ENCODE assay signal across 36 mouse cellular contexts in genomic region chr6:119191478-119191877, GRCm38 (mm10). TPM values are rescaled to one million over a fixed set of nuclear protein-coding genes. Genes with fewer than 3 reads are reported as not detected.
DNase-seq lines count a peak whose midpoint lies in the region; ATAC-seq and TF ChIP-seq lines count a peak whose summit lies in the region.
"Had no signal": no experiment of that assay in that cellular context is flagged by ENCODE, and none has a peak within 500 bp of the region (broad histone marks: within the 10 kb centered on the region; RNA-seq: fewer than 3 reads in every experiment).

No protein-coding gene starts in this region.

- no peak overlapping the region for H3K9ac ChIP-seq in heart, adult 2 months (ENCODE audit: low read depth, low read length)
- H3K9ac ChIP-seq in heart, embryonic 13.5 days: peak overlapping the region; percentile 93
- H3K9ac ChIP-seq in heart, embryonic 16.5 days (ENCODE audit: low read length): peak overlapping the region; percentile 53
- H3K9ac ChIP-seq in hindbrain, postnatal 0 days (replicated peaks; ENCODE audit: low read length): no peak overlapping the region
- H3K9ac ChIP-seq: embryonic facial prominence, embryonic 13.5 days; forebrain, embryonic 12.5 days; forebrain, embryonic 15.5 days; hindbrain, embryonic 13.5 days had no signal

- intact Hi-C loops in heart, adult 2 months (cut with DNase I): no loop called here
- intact Hi-C loops in heart, postnatal 14 days (cut with DNase I): loop anchor here (5.0 kb wide), 1 partner anchor 64 kb away; no protein-coding TSS in a partner anchor
- intact Hi-C loops in heart, postnatal 10 days (cut with DNase I): loop anchor here (5.0 kb wide), 1 partner anchor 79 kb away; no protein-coding TSS in a partner anchor

- 0 out of 2 replicates have a peak, but pooled peaks cover 1% of the 10 kb centered on the region for H3K79me2 ChIP-seq in heart, adult 2 months (replicated peaks; ENCODE audit: control insufficient read depth, insufficient read depth, low read length)

- 59% methylated on average over 4 of the region's 4 CpGs for WGBS in heart, adult 2 months
- 59% methylated on average over 4 of the region's 4 CpGs for WGBS in heart, embryonic 13.5 days
- WGBS in heart, embryonic 16.5 days: 54% methylated on average over 4 of the region's 4 CpGs
- WGBS in hindbrain, postnatal 0 days: 91% methylated on average over 4 of the region's 4 CpGs

- no peak for DNase-seq in heart, adult 2 months
- no peak for DNase-seq in heart, adult 18-20 months
- no peak for DNase-seq in heart, postnatal 14 days
- no peak for DNase-seq in heart, postnatal 10 days
- peak; percentile 66 for DNase-seq in brain, adult 2 months (ENCODE audit: low read depth, low spot score)
- DNase-seq in hindbrain, postnatal 0 days (ENCODE audit: low spot score): no peak
- DNase-seq: adrenal gland, postnatal 10 days; adrenal gland, postnatal 36 days; B cell, adult 2 months; cerebellum, adult 11 months; cerebellum, adult 8-10 months; cerebellum, postnatal 10 days; cerebellum, postnatal 36 days; embryo, embryonic 11 days; gastrocnemius, adult 2 months; gastrocnemius, postnatal 14 days; kidney, adult 18-20 months; kidney, adult 9 months had no signal

- H3K4me2 ChIP-seq in heart, embryonic 13.5 days: peak overlapping the region; percentile 73
- peak overlapping the region; percentile 66 for H3K4me2 ChIP-seq in heart, embryonic 16.5 days (ENCODE audit: low read depth, low read length)
- H3K4me2 ChIP-seq in hindbrain, postnatal 0 days (ENCODE audit: low read depth, low read length): no peak overlapping the region
- H3K4me2 ChIP-seq: embryonic facial prominence, embryonic 13.5 days; forebrain, embryonic 12.5 days; forebrain, embryonic 15.5 days; hindbrain, embryonic 13.5 days had no signal

- no peak for TF ChIP-seq POLR2A in heart, adult 2 months (IDR thresholded peaks at IDR 0.05; ENCODE audit: insufficient read depth, low read depth, low read length)

- peak overlapping the region; percentile 88 for H3K27ac ChIP-seq in heart, adult 2 months
- peak overlapping the region; percentile 99 for H3K27ac ChIP-seq in heart, embryonic 13.5 days (replicated peaks)
- H3K27ac ChIP-seq in heart, embryonic 16.5 days (ENCODE audit: low read length): peak overlapping the region; percentile 99
- no peak overlapping the region for H3K27ac ChIP-seq in hindbrain, postnatal 0 days
- H3K27ac ChIP-seq: embryonic facial prominence, embryonic 10.5 days; embryonic facial prominence, embryonic 13.5 days; forebrain, embryonic 12.5 days; forebrain, embryonic 15.5 days; gastrocnemius, adult 2 months; hindbrain, embryonic 10.5 days; hindbrain, embryonic 13.5 days had no signal

- H3K4me3 ChIP-seq in heart, adult 2 months: no peak overlapping the region
- H3K4me3 ChIP-seq in heart, embryonic 13.5 days: peak overlapping the region; percentile 67
- peak overlapping the region; percentile 70 for H3K4me3 ChIP-seq in heart, embryonic 16.5 days (ENCODE audit: low read length)
- H3K4me3 ChIP-seq in hindbrain, postnatal 0 days (ENCODE audit: low read length): no peak overlapping the region
- H3K4me3 ChIP-seq: embryonic facial prominence, embryonic 10.5 days; embryonic facial prominence, embryonic 13.5 days; erythroblast, embryonic 14.5 days; forebrain, embryonic 12.5 days; forebrain, embryonic 15.5 days; gastrocnemius, adult 2 months; hindbrain, embryonic 10.5 days; hindbrain, embryonic 13.5 days had no signal

- H3K27me3 ChIP-seq in heart, adult 2 months (ENCODE audit: control insufficient read depth, insufficient read depth, low read length): no peaks in the 10 kb centered on the region
- 0 out of 2 replicates have a peak, but pooled peaks cover 7% of the 10 kb centered on the region for H3K27me3 ChIP-seq in heart, embryonic 13.5 days (replicated peaks)
- no peaks in the 10 kb centered on the region for H3K27me3 ChIP-seq in heart, embryonic 16.5 days (ENCODE audit: control insufficient read depth, insufficient read depth, low read length)
- H3K27me3 ChIP-seq in hindbrain, postnatal 0 days (ENCODE audit: insufficient read depth, low read length): no peaks in the 10 kb centered on the region
- H3K27me3 ChIP-seq: CH12.LX; embryonic facial prominence, embryonic 13.5 days; forebrain, embryonic 12.5 days; forebrain, embryonic 15.5 days; hindbrain, embryonic 13.5 days; Patski had no signal

- peaks cover 34% of the 10 kb centered on the region for H3K36me3 ChIP-seq in heart, adult 2 months (ENCODE audit: control insufficient read depth, insufficient read depth, low read length)
- peaks cover 57% of the 10 kb centered on the region for H3K36me3 ChIP-seq in heart, embryonic 13.5 days
- peaks cover 13% of the 10 kb centered on the region; the same call in 1 of the 2 replicates for H3K36me3 ChIP-seq in heart, embryonic 16.5 days (ENCODE audit: control insufficient read depth, insufficient read depth)
- H3K36me3 ChIP-seq in hindbrain, postnatal 0 days (ENCODE audit: insufficient read depth, low read length): peaks cover 12% of the 10 kb centered on the region

- H3K4me1 ChIP-seq in heart, adult 2 months (ENCODE audit: control insufficient read depth, insufficient read depth, low read length): peaks cover 4% of the 10 kb centered on the region; the same call in 1 of the 2 replicates
- peaks cover 85% of the 10 kb centered on the region for H3K4me1 ChIP-seq in heart, embryonic 13.5 days
- H3K4me1 ChIP-seq in heart, embryonic 16.5 days (ENCODE audit: control insufficient read depth, insufficient read depth, low read length): peaks cover 28% of the 10 kb centered on the region
- no peaks in the 10 kb centered on the region for H3K4me1 ChIP-seq in hindbrain, postnatal 0 days (ENCODE audit: insufficient read depth, low read length)
- H3K4me1 ChIP-seq: embryonic facial prominence, embryonic 13.5 days; forebrain, embryonic 12.5 days; hindbrain, embryonic 10.5 days; hindbrain, embryonic 13.5 days had no signal

- H3K9me3 ChIP-seq in heart, embryonic 13.5 days: no peaks in the 10 kb centered on the region
- H3K9me3 ChIP-seq in heart, embryonic 16.5 days (replicated peaks; ENCODE audit: control insufficient read depth, low read length): no peaks in the 10 kb centered on the region
- H3K9me3 ChIP-seq in hindbrain, postnatal 0 days (ENCODE audit: low read length): no peaks in the 10 kb centered on the region
- H3K9me3 ChIP-seq: embryonic facial prominence, embryonic 10.5 days; embryonic facial prominence, embryonic 13.5 days; forebrain, embryonic 12.5 days; forebrain, embryonic 15.5 days; G1E; hindbrain, embryonic 10.5 days; hindbrain, embryonic 13.5 days had no signal

- TF ChIP-seq CTCF in heart, adult 2 months (IDR thresholded peaks at IDR 0.05): no peak
- TF ChIP-seq CTCF in hindbrain, postnatal 0 days (IDR thresholded peaks at IDR 0.05; ENCODE audit: low read depth): no peak

- TF ChIP-seq EP300 in heart, adult 2 months (IDR thresholded peaks at IDR 0.05; ENCODE audit: insufficient read depth, low read depth, low read length): no peak

- no peak for ATAC-seq in heart, embryonic 13.5 days (ENCODE audit: extremely low read depth, insufficient number of reproducible peaks, low FRiP score, low TSS enrichment)
- no peak for ATAC-seq in heart, embryonic 16.5 days (replicated peaks; ENCODE audit: extremely low read depth, insufficient read depth, low FRiP score)
- ATAC-seq in hindbrain, postnatal 0 days: no peak
- ATAC-seq: forebrain, embryonic 15.5 days; hindbrain, embryonic 16.5 days; inflammation-experienced regulatory T-cells, adult 6 months; intestine, embryonic 16.5 days; Patski had no signal

RNA-seq across cellular contexts. Expression of gene Cacna1c, which starts 4.7 kb away (rescaled TPM):
- 100 to 1,000 TPM; 194 to 228 TPM for total RNA-seq in heart, adult 2 months (2021)
- polyA plus RNA-seq in heart, adult 2 months (2012; rRNA removed): 56.8 and 76.3 TPM in 2 replicates
- 100 to 1,000 TPM; 201 to 225 TPM for total RNA-seq in heart, adult 18-20 months (2021)
- 41.8 and 43.3 TPM in 2 replicates for polyA plus RNA-seq in heart, embryonic 13.5 days (2015; fragmentation: Nextera tagmentation; extraction: Ambion mirVana)
- total RNA-seq in heart, postnatal 14 days (2021): 100 to 1,000 TPM; 195 to 220 TPM
- polyA plus RNA-seq in heart, embryonic 16.5 days (2015; fragmentation: Nextera tagmentation; extraction: Ambion mirVana): 66.2 and 72.2 TPM in 2 replicates
- 100 to 1,000 TPM; 207 to 222 TPM for total RNA-seq in heart, postnatal 10 days (2021)
- total RNA-seq in hindbrain, postnatal 0 days (2014; rRNA removed): 33.0 and 39.4 TPM in 2 replicates
- 3.7 and 5.1 TPM in 2 replicates for polyA plus RNA-seq in hindbrain, postnatal 0 days (2015; fragmentation: Nextera tagmentation; extraction: Ambion mirVana)
- polyA plus RNA-seq: G1E had no signal

RNA-seq across cellular contexts. Expression of gene Dcp1b, which starts 16.4 kb away (rescaled TPM):
- total RNA-seq in heart, adult 2 months (2021): 1 to 10 TPM; 2.6 to 2.7 TPM
- 4.8 and 4.9 TPM in 2 replicates for polyA plus RNA-seq in heart, adult 2 months (2012; rRNA removed)
- 1 to 10 TPM in 1 of 2 experiments, under 1 TPM in 1; 0.92 to 3.0 TPM for total RNA-seq in heart, adult 18-20 months (2021)
- 6.0 and 6.3 TPM in 2 replicates for polyA plus RNA-seq in heart, embryonic 13.5 days (2015; fragmentation: Nextera tagmentation; extraction: Ambion mirVana)
- 1 to 10 TPM; 4.0 to 4.4 TPM for total RNA-seq in heart, postnatal 14 days (2021)
- polyA plus RNA-seq in heart, embryonic 16.5 days (2015; fragmentation: Nextera tagmentation; extraction: Ambion mirVana): 8.7 and 9.0 TPM in 2 replicates
- total RNA-seq in heart, postnatal 10 days (2021): 1 to 10 TPM; 4.2 to 5.3 TPM
- 14.2 and 15.7 TPM in 2 replicates for total RNA-seq in hindbrain, postnatal 0 days (2014; rRNA removed)
- polyA plus RNA-seq in hindbrain, postnatal 0 days (2015; fragmentation: Nextera tagmentation; extraction: Ambion mirVana): 9.4 and 10.9 TPM in 2 replicates

RNA-seq across cellular contexts. Expression of gene Cacna2d4, which starts 44.8 kb away (rescaled TPM):
- not detected for total RNA-seq in heart, adult 2 months (2021)
- 0.23 TPM in 2 replicates for polyA plus RNA-seq in heart, adult 2 months (2012; rRNA removed)
- not detected for total RNA-seq in heart, adult 18-20 months (2021)
- polyA plus RNA-seq in heart, embryonic 13.5 days (2015; fragmentation: Nextera tagmentation; extraction: Ambion mirVana): not detected in 2 replicates
- total RNA-seq in heart, postnatal 14 days (2021): under 1 TPM in 1 of 2 experiments, not detected in 1; 0.12 TPM
- 0.36 and 0.45 TPM in 2 replicates for polyA plus RNA-seq in heart, embryonic 16.5 days (2015; fragmentation: Nextera tagmentation; extraction: Ambion mirVana)
- total RNA-seq in heart, postnatal 10 days (2021): not detected
- 0.29 and 2.6 TPM in 2 replicates for total RNA-seq in hindbrain, postnatal 0 days (2014; rRNA removed)
- polyA plus RNA-seq in hindbrain, postnatal 0 days (2015; fragmentation: Nextera tagmentation; extraction: Ambion mirVana): 1.0 and 1.2 TPM in 2 replicates
- total RNA-seq: adrenal gland, adult 18-20 months; adrenal gland, postnatal 36 days; heart, adult 8-10 months had no signal
- polyA plus RNA-seq: embryonic facial prominence, embryonic 10.5 days; embryonic facial prominence, embryonic 13.5 days; erythroblast, embryonic 14.5 days; forebrain, embryonic 12.5 days; G1E; kidney, embryonic 16.5 days had no signal

Comparison
In these comparisons a context has a peak if more than half of its experiments do, and no peak if none do; other contexts are left out.
1. H3K4me3 ChIP-seq: peak in heart, embryonic 13.5 days (single experiment) and heart, embryonic 16.5 days (single experiment); none in heart, adult 2 months (single experiment) and hindbrain, postnatal 0 days (single experiment).
2. H3K9ac ChIP-seq: peak in heart, embryonic 13.5 days (single experiment) and heart, embryonic 16.5 days (single experiment); none in heart, adult 2 months (single experiment) and hindbrain, postnatal 0 days (single experiment).